Mouse (Mus musculus) gastrocnemius, postnatal 36 days (tissue): Measurements from ENCODE around the gene Ndufs2. TPM values are rescaled to one million over a fixed set of nuclear protein-coding genes. Genes with fewer than 3 reads are reported as not detected.
A peak's percentile ranks its signal among the peaks of the same experiment; 100 is the strongest.

Source experiments
- DNase-seq, 2 experiments: peaks; one replicate each; pipeline ENCODE4 v3.0.0; 2022
- intact Hi-C: fragments of 180-260 bp; cut with DNase I; formaldehyde crosslinking; loops from one replicate; pipeline ENCODE4 v1.15.1; 2025
- long read RNA-seq, 2 experiments: library from polyadenylated mRNA; stranded (forward); transcript quantifications; one replicate each; pipeline ENCODE4 v2.0.0; 2021
- total RNA-seq, 2 experiments: library from RNA; stranded (reverse); gene quantifications; 2 replicates each; pipeline ENCODE4 v1.2.3; 2021

Ndufs2 gene
- 100 to 1,000 TPM; 874 to 989 TPM for total RNA-seq
- long read RNA-seq, experiment 1, transcript Ndufs2-205 (2 exons, 503 nt): minor isoform, 6 of 671 reads
- long read RNA-seq, experiment 1, transcript Ndufs2-201 (13 exons, 1,623 nt): major isoform, 478 of 671 reads
- long read RNA-seq, experiment 1, partial matches to known transcripts: 151 of 671 reads
- long read RNA-seq, experiment 1, other reads (novel, unspliced or antisense): 36 of 671 reads
- long read RNA-seq, experiment 2, transcript Ndufs2-201 (13 exons, 1,623 nt): major isoform, 519 of 686 reads
- long read RNA-seq, experiment 2, transcript Ndufs2-205 (2 exons, 503 nt): minor isoform, 7 of 686 reads
- long read RNA-seq, experiment 2, partial matches to known transcripts: 126 of 686 reads
- long read RNA-seq, experiment 2, other reads (novel, unspliced or antisense): 33 of 686 reads

DNA sequence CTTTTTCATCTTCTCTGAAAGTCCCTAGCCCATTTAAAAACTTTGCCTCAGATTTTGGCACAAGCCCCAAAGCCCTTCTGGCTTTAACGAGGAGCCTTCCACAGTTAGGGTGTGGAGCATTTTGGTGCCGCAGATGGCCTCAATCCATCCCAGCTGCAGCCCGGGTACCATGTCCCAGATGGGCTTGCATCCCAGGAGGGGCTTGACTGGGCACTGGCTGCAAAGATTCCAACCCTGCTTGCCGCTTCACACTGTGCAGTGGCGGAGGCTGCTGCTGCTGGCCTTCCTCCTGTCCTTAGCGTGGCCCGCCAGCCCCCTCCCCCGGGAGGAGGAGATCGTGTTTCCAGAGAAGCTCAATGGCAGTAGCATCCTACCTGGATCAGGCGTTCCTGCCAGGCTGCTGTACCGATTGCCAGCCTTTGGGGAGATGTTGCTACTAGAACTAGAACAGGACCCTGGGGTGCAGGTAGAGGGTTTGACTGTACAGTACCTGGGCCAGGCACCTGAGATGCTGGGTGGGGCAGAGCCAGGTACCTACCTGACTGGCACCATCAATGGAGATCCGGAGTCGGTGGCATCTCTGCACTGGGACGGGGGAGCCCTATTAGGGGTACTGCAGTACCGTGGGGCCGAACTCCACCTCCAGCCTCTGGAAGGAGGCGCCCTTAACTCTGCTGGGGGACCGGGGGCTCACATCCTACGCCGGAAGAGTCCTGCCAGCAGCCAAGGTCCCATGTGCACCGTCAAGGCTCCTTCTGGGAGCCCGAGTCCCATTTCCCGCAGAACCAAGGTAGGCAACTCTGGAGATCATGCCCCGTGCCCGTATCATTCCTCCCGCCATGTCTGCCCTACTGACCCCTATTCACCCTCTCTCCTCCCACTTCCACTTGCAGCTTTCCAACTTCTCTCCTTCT lies at the start of gene Ndufs2:
Ndufs2 (minus strand) TSS at position 709 of the 914 bp plus-strand sequence.
- intact Hi-C loops: no loop called here
- no peak for DNase-seq

DNA sequence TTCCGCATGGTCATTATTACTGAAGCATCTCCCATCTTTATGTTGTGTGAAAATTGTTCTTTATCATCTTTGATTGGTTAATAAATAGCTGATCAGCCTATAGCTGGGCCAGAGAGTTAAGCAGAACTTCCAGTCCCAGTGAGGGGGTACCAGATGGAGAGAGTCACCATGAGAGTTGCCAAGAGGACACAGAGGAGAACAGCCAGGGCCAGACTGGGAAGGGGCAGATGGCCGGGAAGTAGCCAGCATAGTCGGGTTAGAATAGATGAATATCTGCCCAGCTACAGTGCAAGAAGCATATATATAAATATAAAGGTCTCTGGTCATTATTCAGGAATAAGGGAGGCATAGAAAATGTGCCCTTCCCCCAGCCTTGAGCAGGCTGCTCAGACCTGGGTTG lies 47.0 kb upstream of the Ndufs2 start:
- no peak for DNase-seq
- intact Hi-C loops: no loop called here

DNA sequence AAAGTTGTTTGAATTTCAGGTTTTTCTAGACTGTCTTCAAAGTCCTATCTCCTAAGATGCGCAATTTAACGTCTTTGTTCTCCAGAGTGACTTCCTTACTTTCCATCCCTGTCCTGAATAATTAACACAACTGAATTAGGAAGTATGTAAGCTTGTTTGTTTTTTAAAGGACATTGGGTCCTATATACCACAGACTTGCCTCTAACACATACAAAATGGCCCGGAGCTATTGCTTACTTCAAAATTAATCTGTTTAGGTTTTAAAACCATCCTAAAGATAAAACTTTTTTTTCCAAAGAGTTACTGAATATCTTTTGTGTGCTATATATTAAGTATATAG lies 43.8 kb upstream of the Ndufs2 start:
- DNase-seq: no peak
- intact Hi-C loops: no loop called here

DNA sequence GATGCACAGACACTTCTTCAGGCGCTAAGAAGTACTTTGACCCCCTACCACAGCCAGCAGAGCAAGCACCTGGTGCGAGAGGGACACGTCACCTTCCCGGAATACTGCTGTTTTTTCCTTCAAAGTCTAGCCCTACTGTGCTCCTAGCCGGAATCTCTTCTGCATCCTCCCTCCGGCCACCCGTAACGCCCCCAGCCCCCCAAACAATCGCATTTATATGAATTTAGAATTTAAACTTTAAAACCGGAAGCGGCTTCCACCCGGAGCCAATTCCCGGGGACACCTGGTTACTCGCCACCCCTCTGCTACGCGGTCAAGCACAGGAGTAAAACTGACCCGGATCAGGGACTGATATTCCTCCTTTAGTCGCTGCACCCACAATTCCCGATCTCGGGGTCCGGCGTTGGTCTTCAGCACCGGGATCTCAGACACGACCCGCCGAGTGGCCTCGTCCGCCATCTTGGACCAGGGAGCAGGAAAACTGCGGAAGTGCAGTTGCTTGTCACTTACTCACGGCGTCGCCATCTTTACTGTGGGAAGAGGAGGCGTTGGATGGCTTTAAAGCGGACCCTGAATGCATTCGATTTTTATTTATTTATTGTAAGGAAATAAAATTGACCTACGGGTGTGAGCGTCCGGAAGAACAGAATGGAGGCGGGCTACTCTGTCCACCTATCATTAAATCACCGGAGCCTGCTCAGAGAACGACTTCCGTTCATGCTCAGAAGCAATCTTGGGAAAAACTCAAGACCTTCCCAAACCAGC lies 43.3 kb upstream of the Ndufs2 start, which contains the start of gene Ufc1:
Ufc1 (minus strand) TSS at position 727 of the 765 bp plus-strand sequence.
- intact Hi-C loops: loop anchor here (5.0 kb wide), 1 partner anchor 33 kb away; the partner anchor contains the start of gene Dedd
- peak; percentile 60 to 86 for DNase-seq

DNA sequence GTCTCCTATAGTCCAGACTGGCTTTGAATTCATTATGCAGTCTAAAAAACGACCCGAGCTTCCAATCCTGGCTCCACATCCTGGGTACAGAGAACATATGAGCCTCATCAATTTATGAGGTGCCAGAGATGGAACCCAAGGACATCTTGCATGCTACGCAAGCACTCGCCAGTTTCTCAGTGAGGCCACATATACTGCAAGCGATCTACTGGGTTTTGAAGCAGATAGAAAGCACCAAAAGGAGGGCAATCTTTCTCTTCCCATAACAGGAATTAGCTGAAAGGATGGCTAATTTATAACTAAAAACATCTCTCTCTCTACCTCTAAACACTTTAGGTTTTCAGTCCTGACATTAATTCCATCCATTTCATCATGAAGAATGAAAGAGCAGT lies 42.7 kb upstream of the Ndufs2 start:
- DNase-seq: no peak
- intact Hi-C loops: loop anchor here (5.0 kb wide), 1 partner anchor 33 kb away; the partner anchor contains the start of gene Dedd

DNA sequence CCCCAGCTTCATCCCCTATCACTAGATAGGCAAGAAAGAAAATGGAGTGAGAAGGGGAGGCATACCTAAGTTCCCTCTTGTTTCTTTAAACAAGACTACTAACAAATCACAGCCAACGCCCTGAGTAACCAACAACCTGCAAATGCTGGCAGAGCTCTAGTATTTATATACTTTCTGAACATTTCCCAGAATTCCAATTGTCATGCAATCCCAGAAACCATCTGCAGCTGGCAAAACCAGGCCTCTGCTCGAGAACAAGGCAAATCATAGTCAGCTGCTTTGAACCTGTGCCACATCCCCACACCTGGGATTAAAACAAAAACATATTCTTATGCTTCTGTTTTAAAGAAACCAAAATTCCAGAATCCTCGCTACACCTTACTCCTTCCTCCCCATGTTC lies 42.2 kb upstream of the Ndufs2 start:
- DNase-seq: no peak
- intact Hi-C loops: loop anchor here (5.0 kb wide), 1 partner anchor 34 kb away; the partner anchor contains the start of gene Dedd

DNA sequence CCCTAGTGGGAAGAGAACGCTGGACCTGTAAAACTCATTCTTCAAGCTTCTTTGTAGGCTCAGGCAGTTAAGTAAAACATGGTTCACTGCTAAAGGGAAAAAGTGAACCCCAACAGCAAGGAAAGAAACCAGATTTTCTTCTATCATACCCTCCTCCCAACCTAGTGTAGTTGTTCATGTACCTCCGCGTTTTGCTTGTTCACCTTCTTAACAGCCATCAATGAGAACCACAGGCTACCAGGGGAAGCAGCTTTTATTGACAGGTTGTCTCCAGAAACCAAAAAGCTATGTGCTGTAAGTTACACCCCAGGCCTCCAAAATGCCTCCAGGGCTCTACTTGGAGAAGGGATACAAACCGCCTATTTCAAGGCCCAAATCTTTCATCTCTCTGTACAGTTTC lies 37.1 kb upstream of the Ndufs2 start:
- intact Hi-C loops: loop anchor here (10.0 kb wide), 1 partner anchor 174 kb away; the partner anchor contains the start of gene Cfap126
- no peak for DNase-seq

DNA sequence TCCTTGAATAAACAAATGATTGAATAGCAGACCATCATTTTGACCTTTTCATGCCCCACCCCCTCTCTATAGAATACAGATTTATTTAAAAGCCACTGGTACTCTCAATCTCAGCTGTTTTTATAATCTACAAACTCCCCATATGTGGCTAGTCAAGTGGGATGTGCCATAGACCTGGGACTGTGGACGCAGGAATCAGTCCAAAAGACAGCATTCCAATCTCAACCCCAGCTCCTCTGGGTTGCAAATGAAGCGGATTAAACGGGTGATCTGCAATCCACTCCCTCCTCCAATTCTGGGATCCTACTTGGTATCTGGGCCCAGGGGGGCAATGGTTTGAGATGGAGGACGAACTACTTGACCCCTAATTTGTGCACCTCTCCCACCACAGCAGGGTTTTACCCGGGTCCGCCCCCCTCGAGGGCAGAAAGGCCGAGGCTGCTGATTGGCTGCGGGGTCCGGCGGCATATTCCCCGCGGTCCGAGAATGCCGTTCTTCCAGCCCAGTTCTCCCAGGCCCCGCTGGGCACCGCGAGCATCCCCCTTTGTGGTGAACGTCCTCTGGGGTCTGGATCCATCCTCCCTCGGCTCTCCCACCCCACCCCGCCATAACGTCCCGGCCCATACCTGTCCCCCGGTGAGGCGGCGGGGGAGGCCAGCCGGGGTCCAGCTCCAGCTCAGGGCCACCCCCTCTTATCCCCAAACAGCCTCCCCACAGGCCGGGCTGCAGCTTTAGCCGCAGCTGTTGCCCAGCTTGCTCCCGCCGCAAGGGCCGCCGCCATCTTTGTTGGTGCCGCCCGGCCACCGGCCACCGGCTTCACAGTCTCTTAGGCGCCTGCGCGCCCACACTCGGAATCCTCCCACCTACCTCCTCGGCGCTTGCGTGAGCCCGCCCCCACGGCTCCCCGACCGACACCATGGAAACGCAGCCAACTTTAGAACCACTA lies 36.2 kb upstream of the Ndufs2 start, which contains the start of gene Usp21:
Usp21 (minus strand) TSS at position 856 of the 946 bp plus-strand sequence.
- intact Hi-C loops: loop anchor here (10.0 kb wide), 1 partner anchor 173 kb away; the partner anchor contains the start of gene Cfap126
- DNase-seq: peak; percentile 88 to 91

DNA sequence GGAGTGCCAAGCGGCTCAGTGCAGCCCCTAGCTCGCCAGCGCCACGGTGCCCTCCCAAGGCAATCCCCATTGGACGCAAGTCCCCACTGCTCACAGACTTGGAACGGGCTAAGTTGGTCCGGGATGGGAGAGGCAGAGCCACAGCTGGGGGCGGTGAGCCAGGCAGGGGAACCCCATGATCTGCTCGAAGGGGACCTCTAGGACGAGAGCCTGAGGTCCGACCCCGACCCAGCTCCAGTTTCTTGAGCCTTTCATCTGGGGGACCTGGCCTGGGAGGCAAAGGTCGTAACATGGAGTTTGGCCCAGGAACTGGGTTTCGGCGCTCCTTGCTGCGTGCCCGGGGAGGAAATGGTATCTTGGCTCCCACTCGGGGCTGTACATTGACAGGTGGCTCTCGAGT lies 35.3 kb upstream of the Ndufs2 start:
- intact Hi-C loops: loop anchor here (10.0 kb wide), 1 partner anchor 172 kb away; the partner anchor contains the start of gene Cfap126
- no peak for DNase-seq

DNA sequence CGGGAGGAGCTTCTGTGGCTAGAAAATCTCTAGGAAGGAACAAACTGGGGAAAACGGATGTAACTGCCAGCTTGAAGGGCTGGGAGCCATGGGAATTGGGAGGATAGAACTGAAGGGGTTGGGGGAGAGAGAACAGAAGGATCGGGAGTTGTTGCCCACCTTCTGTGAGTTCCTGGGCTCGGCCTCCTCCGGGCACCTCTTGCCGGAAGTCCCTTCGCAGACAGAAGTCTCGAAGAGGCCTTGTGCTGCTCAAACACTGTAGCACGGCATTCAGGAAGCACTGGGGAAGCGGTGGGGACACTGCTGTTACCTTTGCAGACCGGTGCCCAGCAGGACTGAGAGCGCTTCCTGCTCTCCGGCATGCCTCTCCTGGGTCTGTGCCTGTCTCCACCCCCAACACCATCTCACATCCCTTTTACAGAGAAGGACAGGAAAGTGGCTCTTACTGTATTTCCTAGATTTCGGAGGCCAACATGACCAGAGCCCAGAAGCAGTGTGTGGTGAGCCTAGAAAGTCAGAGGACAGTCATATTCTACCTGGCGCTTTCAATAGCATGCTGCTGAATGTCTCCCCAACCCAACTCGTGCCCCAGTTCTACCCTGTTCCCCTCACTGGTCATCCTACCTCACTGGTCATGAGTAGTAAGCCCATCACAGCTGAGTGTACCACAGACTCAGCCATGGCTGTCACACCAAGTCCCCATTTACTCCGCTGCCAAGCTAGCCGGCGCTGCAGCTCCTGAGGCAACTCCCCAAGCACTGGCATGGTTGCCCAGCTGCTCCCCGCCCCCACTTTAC lies 34.1 kb upstream of the Ndufs2 start:
- DNase-seq: no peak
- intact Hi-C loops: loop anchor here (10.0 kb wide), 1 partner anchor 170 kb away; the partner anchor contains the start of gene Cfap126

DNA sequence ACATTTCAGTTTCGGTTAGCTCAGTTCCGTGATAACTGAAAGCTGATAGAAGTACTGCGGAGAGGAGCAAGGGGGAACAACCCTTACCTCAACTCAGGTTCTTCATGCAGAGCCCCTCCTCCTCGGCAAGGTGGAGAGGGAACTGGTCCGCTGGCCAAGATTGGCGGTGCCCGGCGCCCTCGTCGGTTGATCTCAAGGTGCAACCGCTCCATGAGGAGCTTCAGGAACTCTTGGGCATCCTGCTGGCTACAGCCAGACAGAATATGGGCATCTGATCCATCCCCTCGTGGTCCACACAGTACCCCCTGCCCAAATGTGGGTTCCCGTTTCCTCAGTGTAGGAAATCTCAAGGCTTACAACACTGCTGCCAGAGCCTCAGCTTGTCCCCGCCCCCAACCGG lies 33.3 kb upstream of the Ndufs2 start:
- intact Hi-C loops: loop anchor here (10.0 kb wide), 1 partner anchor 170 kb away; the partner anchor contains the start of gene Cfap126
- no peak for DNase-seq

DNA sequence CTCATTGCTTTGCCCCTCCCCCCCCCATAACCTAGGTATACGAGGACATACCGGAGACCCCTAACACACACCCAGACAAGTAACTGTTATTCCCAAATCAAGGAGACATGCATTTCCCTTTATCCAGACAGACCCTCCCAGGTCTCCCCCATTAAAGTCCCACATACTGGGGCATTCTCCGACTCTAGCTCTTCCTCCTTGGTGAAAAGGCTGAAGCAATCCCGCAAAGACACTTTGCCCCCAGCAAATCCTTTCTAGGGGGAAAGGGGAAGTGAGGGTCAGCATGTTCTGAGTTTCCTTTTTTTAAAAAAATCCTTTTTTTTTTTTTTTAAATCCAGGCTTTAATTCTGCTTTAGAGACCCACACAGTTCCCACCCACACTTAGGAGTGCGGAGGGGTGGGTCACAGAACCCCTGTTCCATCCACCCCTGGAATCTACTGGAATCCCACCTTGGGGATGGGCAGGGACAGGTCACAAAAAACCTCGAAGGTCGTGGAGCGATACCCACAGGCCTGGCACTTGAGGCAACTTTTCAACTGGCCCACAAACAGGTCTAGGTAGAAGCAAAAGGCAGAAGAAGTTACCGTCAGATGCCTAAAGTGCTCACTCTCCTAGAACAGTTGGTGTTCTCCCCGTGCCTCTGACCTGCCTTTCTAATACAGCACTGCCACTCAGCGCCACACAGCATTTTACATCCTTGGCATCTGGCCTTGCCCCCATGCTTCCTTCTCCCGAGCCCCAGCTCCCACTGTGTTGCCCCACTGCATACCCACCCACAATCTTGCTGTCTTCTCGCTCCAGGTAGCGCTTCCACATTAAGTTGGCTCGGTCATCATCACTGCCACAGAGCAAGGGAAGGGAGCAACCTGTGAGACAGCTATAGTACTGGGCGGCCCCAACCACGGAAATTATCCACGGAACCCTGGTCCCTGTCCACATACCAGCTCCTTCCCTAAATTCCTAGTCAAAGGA lies 32.3 kb upstream of the Ndufs2 start:
- no peak for DNase-seq
- intact Hi-C loops: loop anchor here (10.0 kb wide), 1 partner anchor 169 kb away; the partner anchor contains the start of gene Cfap126

DNA sequence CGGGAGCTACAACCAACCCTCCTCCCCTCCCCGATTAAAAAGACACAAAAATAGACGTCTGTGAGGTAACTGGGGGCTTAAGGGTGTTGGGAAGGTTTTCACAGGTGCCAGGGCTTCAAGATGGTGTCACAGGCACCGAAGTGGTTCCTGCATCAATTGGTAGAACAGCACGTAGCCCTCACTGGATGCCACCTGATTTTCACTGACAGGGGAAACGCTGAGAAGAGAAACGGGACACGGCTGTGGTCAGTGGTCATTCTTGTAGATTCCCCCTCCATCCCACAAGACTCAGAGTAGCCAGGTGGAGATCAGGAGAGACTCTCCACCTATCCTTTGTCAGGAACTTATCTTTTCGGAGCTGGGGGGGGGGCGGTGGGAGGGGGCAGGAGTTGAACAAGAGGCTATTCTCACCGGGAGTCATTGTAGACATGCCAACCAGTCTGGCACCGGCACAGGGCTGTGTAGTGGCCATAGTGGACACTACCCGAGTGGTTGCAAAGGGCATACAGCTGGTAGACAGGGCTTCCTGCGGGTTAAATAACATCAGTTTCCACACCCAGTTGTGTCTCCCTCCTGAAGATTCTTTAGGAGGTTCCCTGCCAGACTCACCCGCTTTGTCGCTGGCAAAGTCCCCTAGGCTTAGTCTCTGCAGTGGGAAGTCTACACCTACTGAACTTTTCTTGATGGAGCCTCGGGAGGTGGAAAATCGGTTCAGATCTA lies 31.1 kb upstream of the Ndufs2 start:
- intact Hi-C loops: loop anchor here (10.0 kb wide), 1 partner anchor 167 kb away; the partner anchor contains the start of gene Cfap126
- DNase-seq: no peak

DNA sequence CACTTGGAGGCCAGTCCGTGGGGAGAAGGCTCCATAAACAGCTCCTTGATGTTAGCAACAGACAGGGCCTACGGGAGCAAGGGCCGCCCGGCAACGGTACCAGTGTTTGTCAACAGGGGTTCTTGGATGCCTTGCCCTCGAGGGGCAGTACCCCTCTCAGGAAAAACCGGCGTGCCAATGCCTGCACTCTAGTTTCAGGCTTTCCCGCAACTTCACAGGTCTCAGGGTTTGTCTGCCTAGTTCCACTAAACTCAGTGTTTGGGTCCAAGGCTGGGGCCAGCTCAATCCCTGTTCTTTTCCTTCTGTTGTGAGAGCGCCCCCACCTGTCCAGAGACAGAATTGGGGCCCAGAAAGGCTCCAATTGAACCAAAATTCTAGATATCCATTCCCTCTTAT lies 30.3 kb upstream of the Ndufs2 start:
- intact Hi-C loops: loop anchor here (10.0 kb wide), 1 partner anchor 167 kb away; the partner anchor contains the start of gene Cfap126

DNA sequence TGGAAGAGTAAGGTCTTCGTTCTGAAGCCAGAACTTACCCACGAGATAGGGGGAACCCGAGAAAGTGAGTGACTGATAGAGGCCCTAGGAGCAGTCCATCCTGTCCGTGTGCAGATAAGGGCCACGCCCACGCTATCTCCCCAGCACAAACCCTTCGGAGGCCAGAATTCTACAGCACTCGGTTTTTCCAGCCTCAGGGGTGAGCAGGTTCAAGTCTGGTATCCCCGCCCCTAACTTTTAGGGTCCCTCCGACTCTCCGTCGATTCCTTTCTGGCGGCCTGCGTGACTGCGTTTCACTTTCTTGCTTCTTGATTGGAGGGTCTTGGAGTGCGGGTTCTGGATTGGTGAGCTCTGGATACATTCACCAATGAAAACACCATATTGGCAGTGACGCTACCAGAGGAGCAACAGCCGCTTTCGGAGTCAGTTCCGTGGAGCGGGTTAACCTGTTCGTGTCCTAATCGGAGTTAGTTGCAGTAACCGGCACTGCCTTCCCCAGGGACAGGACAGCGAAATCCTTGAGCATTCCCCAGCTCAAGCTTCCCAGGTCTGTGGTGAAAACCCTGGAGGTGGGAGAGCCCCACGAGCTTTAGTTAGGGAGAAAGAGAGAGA lies 29.8 kb upstream of the Ndufs2 start, which contains the start of gene Ppox:
Ppox (minus strand) TSS at position 271 of the 612 bp plus-strand sequence.
- intact Hi-C loops: loop anchor here (10.0 kb wide), 1 partner anchor 166 kb away; the partner anchor contains the start of gene Cfap126
- peak in 1 of 2 experiments; percentile 86 for DNase-seq

More for the DNA sequence above, 30.3 kb upstream of the Ndufs2 start:
- peak; percentile 73 to 90 for DNase-seq
